Mouse (Mus musculus): ENCODE data around the gene Mllt3.

- TF ChIP-seq CTCF (conservative IDR thresholded peaks at IDR 0.05; ENCODE audit: low read length) (no peak), NANOG (IDR thresholded peaks at IDR 0.05; ENCODE audit: borderline replicate concordance, low read length) (no peak)
These were observed 166.6 kb downstream of the Mllt3 start for GRCm38 (mm10) chr4:87866564-87866963.
